Mouse (Mus musculus) gastrocnemius, postnatal 14 days (tissue): ENCODE measurements around the gene Lrrc4b. TPM values are rescaled to one million over a fixed set of nuclear protein-coding genes. Genes with fewer than 3 reads are reported as not detected.

Source experiments
- DNase-seq: peaks from one replicate; pipeline ENCODE4 v3.0.0; 2021; ENCODE audit warnings: mixed read lengths
- intact Hi-C: fragments of 180-260 bp; cut with DNase I; formaldehyde crosslinking; loops from one replicate; pipeline ENCODE4 v1.15.1; 2025; ENCODE audit warnings: low total_unique reads
- total RNA-seq, 2 experiments: library from RNA; stranded (reverse); gene quantifications; 2 replicates each; pipeline ENCODE4 v1.2.3; 2021

Gene Lrrc4b
- total RNA-seq, 2 experiments from 2014 or later: 0.51 to 1.3 TPM

GRCm38 (mm10) chr7:44434089-44434488 lies 5.3 kb downstream of the Lrrc4b start:
- DNase-seq: no peak
- intact Hi-C loops: no loop called here

GRCm38 (mm10) chr7:44435796-44436195 lies 7.0 kb downstream of the Lrrc4b start:
- no peak for DNase-seq
- intact Hi-C loops: no loop called here

- no peak for DNase-seq
- intact Hi-C loops: no loop called here
Measured at GRCm38 (mm10) chr7:44436267-44436666, 7.4 kb downstream of the Lrrc4b start.

GRCm38 (mm10) chr7:44437188-44437587 lies 8.4 kb downstream of the Lrrc4b start:
- intact Hi-C loops: no loop called here
- no peak for DNase-seq

- intact Hi-C loops: no loop called here
- no peak for DNase-seq
Measured at GRCm38 (mm10) chr7:44437933-44438332, 9.1 kb downstream of the Lrrc4b start.

- DNase-seq: no peak
- intact Hi-C loops: no loop called here
Measured at GRCm38 (mm10) chr7:44439696-44440095, 10.9 kb downstream of the Lrrc4b start.

GRCm38 (mm10) chr7:44440479-44440878 lies 11.7 kb downstream of the Lrrc4b start:
- intact Hi-C loops: no loop called here

GRCm38 (mm10) chr7:44441180-44441579 lies 12.4 kb downstream of the Lrrc4b start:
- DNase-seq: no peak
- intact Hi-C loops: no loop called here

More at GRCm38 (mm10) chr7:44440479-44440878, 11.7 kb downstream of the Lrrc4b start:
- no peak for DNase-seq

- DNase-seq: no peak
- intact Hi-C loops: no loop called here
Measured at GRCm38 (mm10) chr7:44441648-44442109, 12.9 kb downstream of the Lrrc4b start.

GRCm38 (mm10) chr7:44442407-44442821 lies 13.6 kb downstream of the Lrrc4b start:
- intact Hi-C loops: no loop called here
- DNase-seq: no peak

GRCm38 (mm10) chr7:44443268-44444173 lies 14.7 kb downstream of the Lrrc4b start:
- DNase-seq: no peak
- intact Hi-C loops: no loop called here

GRCm38 (mm10) chr7:44444886-44445527 lies 16.2 kb downstream of the Lrrc4b start:
- intact Hi-C loops: no loop called here
- no peak for DNase-seq

GRCm38 (mm10) chr7:44445528-44445923 lies 16.7 kb downstream of the Lrrc4b start:
- intact Hi-C loops: no loop called here
- no peak for DNase-seq

GRCm38 (mm10) chr7:44446070-44446855 lies 17.4 kb downstream of the Lrrc4b start:
- no peak for DNase-seq
- intact Hi-C loops: no loop called here

- peak; percentile 2 for DNase-seq
- intact Hi-C loops: no loop called here
Measured at GRCm38 (mm10) chr7:44453256-44453655, 24.4 kb downstream of the Lrrc4b start.

- DNase-seq: no peak
- intact Hi-C loops: no loop called here
Measured at GRCm38 (mm10) chr7:44456302-44456701, 27.5 kb downstream of the Lrrc4b start.

GRCm38 (mm10) chr7:44460067-44460466 lies 31.2 kb downstream of the Lrrc4b start:
- no peak for DNase-seq
- intact Hi-C loops: no loop called here

GRCm38 (mm10) chr7:44460767-44461502 lies 32.1 kb downstream of the Lrrc4b start:
- intact Hi-C loops: no loop called here
- DNase-seq: no peak

- DNase-seq: no peak
- intact Hi-C loops: no loop called here
Measured at GRCm38 (mm10) chr7:44461503-44462217, 32.8 kb downstream of the Lrrc4b start.
